Mouse (Mus musculus): ENCODE measurements around the gene Kmt5c. TPM values are rescaled to one million over a fixed set of nuclear protein-coding genes. Genes with fewer than 3 reads are reported as not detected.

Gene Kmt5c
- polyA plus RNA-seq, 1 experiment from 2014 or later: 106 TPM

Other genes starting within 250 kb of the Kmt5c start
- gene Ppp1r12c, start 238.4 kb upstream of the Kmt5c start, polyA plus RNA-seq (2016; fragmentation: Nextera tagmentation; extraction: Ambion mirVana): 40.8 and 45.8 TPM in 2 replicates
- gene Tnnt1, start 223.7 kb upstream of the Kmt5c start, polyA plus RNA-seq (2016; fragmentation: Nextera tagmentation; extraction: Ambion mirVana): 5.7 and 6.2 TPM in 2 replicates
- 2.5 and 3.5 TPM in 2 replicates for gene Tnni3, start 215.9 kb upstream of the Kmt5c start, polyA plus RNA-seq (2016; fragmentation: Nextera tagmentation; extraction: Ambion mirVana)
- gene Dnaaf3, start 207.7 kb upstream of the Kmt5c start, polyA plus RNA-seq (2016; fragmentation: Nextera tagmentation; extraction: Ambion mirVana): 2.5 and 2.9 TPM in 2 replicates
- gene Syt5, start 192.6 kb upstream of the Kmt5c start, polyA plus RNA-seq (2016; fragmentation: Nextera tagmentation; extraction: Ambion mirVana): 5.0 and 15.2 TPM in 2 replicates
- not detected in 2 replicates for gene Ptprh, start 136.1 kb upstream of the Kmt5c start, polyA plus RNA-seq (2016; fragmentation: Nextera tagmentation; extraction: Ambion mirVana)
- gene Tmem86b, start 108.7 kb upstream of the Kmt5c start, polyA plus RNA-seq (2016; fragmentation: Nextera tagmentation; extraction: Ambion mirVana): 2.1 and 2.2 TPM in 2 replicates
- gene Ppp6r1, start 81.1 kb upstream of the Kmt5c start, polyA plus RNA-seq (2016; fragmentation: Nextera tagmentation; extraction: Ambion mirVana): 9.4 and 11.5 TPM in 2 replicates
- 131 and 139 TPM in 2 replicates for gene Hspbp1, start 55.0 kb upstream of the Kmt5c start, polyA plus RNA-seq (2016; fragmentation: Nextera tagmentation; extraction: Ambion mirVana)
- 1.7 and 2.8 TPM in 2 replicates for gene Brsk1, start 49.5 kb upstream of the Kmt5c start, polyA plus RNA-seq (2016; fragmentation: Nextera tagmentation; extraction: Ambion mirVana)
- gene Tmem150b, start 14.9 kb upstream of the Kmt5c start, polyA plus RNA-seq (2016; fragmentation: Nextera tagmentation; extraction: Ambion mirVana): 0.14 and 0.17 TPM in 2 replicates
- 40.8 and 46.1 TPM in 2 replicates for gene Cox6b2, start 13.0 kb downstream of the Kmt5c start, polyA plus RNA-seq (2016; fragmentation: Nextera tagmentation; extraction: Ambion mirVana)
- not detected in 2 replicates for gene Fam71e2, start 31.2 kb downstream of the Kmt5c start, polyA plus RNA-seq (2016; fragmentation: Nextera tagmentation; extraction: Ambion mirVana)
- gene Il11, start 42.7 kb downstream of the Kmt5c start, polyA plus RNA-seq (2016; fragmentation: Nextera tagmentation; extraction: Ambion mirVana): 0.44 and 0.96 TPM in 2 replicates
- 0.30 TPM in 1 of 2 replicates, not detected in the other for gene Tmem190, start 42.8 kb downstream of the Kmt5c start, polyA plus RNA-seq (2016; fragmentation: Nextera tagmentation; extraction: Ambion mirVana)
- gene Tmem238, start 49.5 kb downstream of the Kmt5c start, polyA plus RNA-seq (2016; fragmentation: Nextera tagmentation; extraction: Ambion mirVana): 2.6 and 4.3 TPM in 2 replicates
- 378 and 382 TPM in 2 replicates for gene Rpl28, start 52.8 kb downstream of the Kmt5c start, polyA plus RNA-seq (2016; fragmentation: Nextera tagmentation; extraction: Ambion mirVana)
- 414 and 452 TPM in 2 replicates for gene Ube2s, start 72.5 kb downstream of the Kmt5c start, polyA plus RNA-seq (2016; fragmentation: Nextera tagmentation; extraction: Ambion mirVana)
- 0.68 and 1.8 TPM in 2 replicates for gene Shisa7, start 104.6 kb downstream of the Kmt5c start, polyA plus RNA-seq (2016; fragmentation: Nextera tagmentation; extraction: Ambion mirVana)
- 2.6 and 3.3 TPM in 2 replicates for gene Isoc2b, start 130.1 kb downstream of the Kmt5c start, polyA plus RNA-seq (2016; fragmentation: Nextera tagmentation; extraction: Ambion mirVana)
- gene Isoc2a, start 137.0 kb downstream of the Kmt5c start, polyA plus RNA-seq (2016; fragmentation: Nextera tagmentation; extraction: Ambion mirVana): 0.73 and 0.82 TPM in 2 replicates
- gene Gm36210, start 166.4 kb downstream of the Kmt5c start, polyA plus RNA-seq (2016; fragmentation: Nextera tagmentation; extraction: Ambion mirVana): not detected in 2 replicates
- gene Zfp628, start 175.1 kb downstream of the Kmt5c start, polyA plus RNA-seq (2016; fragmentation: Nextera tagmentation; extraction: Ambion mirVana): 5.3 and 6.5 TPM in 2 replicates
- 5.2 and 9.6 TPM in 2 replicates for gene Nat14, start 181.9 kb downstream of the Kmt5c start, polyA plus RNA-seq (2016; fragmentation: Nextera tagmentation; extraction: Ambion mirVana)
- 1.0 and 1.7 TPM in 2 replicates for gene Ssc5d, start 185.7 kb downstream of the Kmt5c start, polyA plus RNA-seq (2016; fragmentation: Nextera tagmentation; extraction: Ambion mirVana)
- gene Sbk2, start 224.3 kb downstream of the Kmt5c start, polyA plus RNA-seq (2016; fragmentation: Nextera tagmentation; extraction: Ambion mirVana): not detected in 2 replicates
- gene Sbk3, start 231.1 kb downstream of the Kmt5c start, polyA plus RNA-seq (2016; fragmentation: Nextera tagmentation; extraction: Ambion mirVana): 0.10 TPM in 1 of 2 replicates, not detected in the other